Mouse (Mus musculus): ENCODE measurements at regions not wholly inside any gene's neighbourhood (a gene's known extent, or its start where the extent isn't known, plus 50 kb on each side); places are given as distances from the start of the nearest gene placed in this dataset.

GRCm38 (mm10) chr4:95156451-95157271 lies 104.6 kb upstream of the Jun start:
- WGBS, result 33% methylated on average over 5 of the region's 5 CpGs
- peaks cover 20% of the 10 kb centered on the region for H3K4me1 ChIP-seq (ENCODE audit: control insufficient read depth, insufficient read depth, low read length)

GRCm38 (mm10) chr4:95157653-95158430 lies 105.8 kb upstream of the Jun start:
- H3K4me3 ChIP-seq (ENCODE audit: low read depth, low read length), result no peak overlapping the region
- H3K36me3 ChIP-seq (ENCODE audit: control insufficient read depth, insufficient read depth, low read length), result no peaks in the 10 kb centered on the region
- H3K4me1 ChIP-seq (ENCODE audit: control insufficient read depth, insufficient read depth, low read length), result peaks cover 20% of the 10 kb centered on the region
- ATAC-seq (ENCODE audit: insufficient number of reproducible peaks, insufficient read depth, low FRiP score, low read depth), result no peak
- no peaks in the 10 kb centered on the region for H3K27me3 ChIP-seq (ENCODE audit: control insufficient read depth, insufficient read depth, low read length)
- no peak overlapping the region for H3K27ac ChIP-seq (ENCODE audit: low read length)
- 83% methylated on average over 7 of the region's 7 CpGs for WGBS
- no peaks in the 10 kb centered on the region for H3K9me3 ChIP-seq (ENCODE audit: control insufficient read depth, low read depth, low read length)
- no peak overlapping the region for H3K4me2 ChIP-seq (replicated peaks; ENCODE audit: low read depth, low read length)
- H3K9ac ChIP-seq (replicated peaks; ENCODE audit: low read depth, low read length), result no peak overlapping the region

More at GRCm38 (mm10) chr4:95156451-95157271, 104.6 kb upstream of the Jun start:
- no peaks in the 10 kb centered on the region for H3K9me3 ChIP-seq (ENCODE audit: control insufficient read depth, low read depth, low read length)
- no peak for ATAC-seq (ENCODE audit: insufficient number of reproducible peaks, insufficient read depth, low FRiP score, low read depth)
- H3K36me3 ChIP-seq (ENCODE audit: control insufficient read depth, insufficient read depth, low read length), result no peaks in the 10 kb centered on the region
- no peaks in the 10 kb centered on the region for H3K27me3 ChIP-seq (ENCODE audit: control insufficient read depth, insufficient read depth, low read length)
- no peak overlapping the region for H3K27ac ChIP-seq (ENCODE audit: low read length)
- H3K4me2 ChIP-seq (replicated peaks; ENCODE audit: low read depth, low read length), result no peak overlapping the region
- H3K4me3 ChIP-seq (ENCODE audit: low read depth, low read length), result no peak overlapping the region
- no peak overlapping the region for H3K9ac ChIP-seq (replicated peaks; ENCODE audit: low read depth, low read length)

GRCm38 (mm10) chr4:95158632-95159424 lies 106.8 kb upstream of the Jun start:
- WGBS, result 47% methylated on average over 6 of the region's 6 CpGs
- Histone ChIP-seq H3K27me3 (ENCODE audit: control insufficient read depth, insufficient read depth, low read length) (no peaks in the 10 kb centered on the region), H3K4me2 (replicated peaks; ENCODE audit: low read depth, low read length) (no peak overlapping the region), H3K36me3 (ENCODE audit: control insufficient read depth, insufficient read depth, low read length) (no peaks in the 10 kb centered on the region), H3K9me3 (ENCODE audit: control insufficient read depth, low read depth, low read length) (no peaks in the 10 kb centered on the region), H3K4me3 (ENCODE audit: low read depth, low read length) (no peak overlapping the region), H3K27ac (ENCODE audit: low read length) (no peak overlapping the region), H3K4me1 (ENCODE audit: control insufficient read depth, insufficient read depth, low read length) (peaks cover 15% of the 10 kb centered on the region), H3K9ac (replicated peaks; ENCODE audit: low read depth, low read length) (no peak overlapping the region)
- no peak for ATAC-seq (ENCODE audit: insufficient number of reproducible peaks, insufficient read depth, low FRiP score, low read depth)

GRCm38 (mm10) chr4:95159821-95160220 lies 107.8 kb upstream of the Jun start:
- Histone ChIP-seq H3K36me3 (ENCODE audit: control insufficient read depth, insufficient read depth, low read length) (no peaks in the 10 kb centered on the region), H3K4me1 (ENCODE audit: control insufficient read depth, insufficient read depth, low read length) (peaks cover 7% of the 10 kb centered on the region; the same call in 1 of the 2 replicates), H3K4me3 (ENCODE audit: low read depth, low read length) (no peak overlapping the region), H3K9me3 (ENCODE audit: control insufficient read depth, low read depth, low read length) (no peaks in the 10 kb centered on the region), H3K27ac (ENCODE audit: low read length) (no peak overlapping the region), H3K9ac (replicated peaks; ENCODE audit: low read depth, low read length) (no peak overlapping the region), H3K4me2 (replicated peaks; ENCODE audit: low read depth, low read length) (no peak overlapping the region), H3K27me3 (ENCODE audit: control insufficient read depth, insufficient read depth, low read length) (no peaks in the 10 kb centered on the region)
- ATAC-seq (ENCODE audit: insufficient number of reproducible peaks, insufficient read depth, low FRiP score, low read depth), result no peak
- WGBS, result 71% methylated on average over 4 of the region's 4 CpGs

- Histone ChIP-seq H3K9me3 (ENCODE audit: control insufficient read depth, low read depth, low read length) (no peaks in the 10 kb centered on the region), H3K4me1 (ENCODE audit: control insufficient read depth, insufficient read depth, low read length) (peaks cover 7% of the 10 kb centered on the region; the same call in 1 of the 2 replicates), H3K36me3 (ENCODE audit: control insufficient read depth, insufficient read depth, low read length) (no peaks in the 10 kb centered on the region), H3K27me3 (ENCODE audit: control insufficient read depth, insufficient read depth, low read length) (no peaks in the 10 kb centered on the region), H3K4me2 (replicated peaks; ENCODE audit: low read depth, low read length) (peak overlapping the region; percentile 53; the same call in 1 of the 2 replicates), H3K4me3 (ENCODE audit: low read depth, low read length) (peak overlapping the region; percentile 41; the same call in 1 of the 2 replicates), H3K9ac (replicated peaks; ENCODE audit: low read depth, low read length) (no peak overlapping the region), H3K27ac (ENCODE audit: low read length) (peak overlapping the region; percentile 97)
- 71% methylated on average over 3 of the region's 3 CpGs for WGBS
- ATAC-seq (ENCODE audit: insufficient number of reproducible peaks, insufficient read depth, low FRiP score, low read depth), result no peak
These were observed 108.4 kb upstream of the Jun start for GRCm38 (mm10) chr4:95160465-95160864.

GRCm38 (mm10) chr4:95160912-95161669 lies 109.1 kb upstream of the Jun start:
- 2% methylated on average over 49 of the region's 53 CpGs for WGBS
- H3K27ac ChIP-seq (ENCODE audit: low read length), result peak overlapping the region; percentile 97

GRCm38 (mm10) chr4:95161670-95162020 lies 109.6 kb upstream of the Jun start:
- Histone ChIP-seq H3K9me3 (ENCODE audit: control insufficient read depth, low read depth, low read length) (no peaks in the 10 kb centered on the region), H3K36me3 (ENCODE audit: control insufficient read depth, insufficient read depth, low read length) (no peaks in the 10 kb centered on the region), H3K4me1 (ENCODE audit: control insufficient read depth, insufficient read depth, low read length) (peaks cover 9% of the 10 kb centered on the region; the same call in 1 of the 2 replicates), H3K27ac (ENCODE audit: low read length) (peak overlapping the region; percentile 97), H3K9ac (replicated peaks; ENCODE audit: low read depth, low read length) (peak overlapping the region; percentile 57), H3K4me3 (ENCODE audit: low read depth, low read length) (peak overlapping the region; percentile 41), H3K4me2 (replicated peaks; ENCODE audit: low read depth, low read length) (peak overlapping the region; percentile 53), H3K27me3 (ENCODE audit: control insufficient read depth, insufficient read depth, low read length) (no peaks in the 10 kb centered on the region)
- 19% methylated on average over 7 of the region's 7 CpGs for WGBS
- no peak for ATAC-seq (ENCODE audit: insufficient number of reproducible peaks, insufficient read depth, low FRiP score, low read depth)

More at GRCm38 (mm10) chr4:95160912-95161669, 109.1 kb upstream of the Jun start:
- no peaks in the 10 kb centered on the region for H3K36me3 ChIP-seq (ENCODE audit: control insufficient read depth, insufficient read depth, low read length)
- H3K4me3 ChIP-seq (ENCODE audit: low read depth, low read length), result peak overlapping the region; percentile 41
- peak overlapping the region; percentile 57 for H3K9ac ChIP-seq (replicated peaks; ENCODE audit: low read depth, low read length)
- H3K27me3 ChIP-seq (ENCODE audit: control insufficient read depth, insufficient read depth, low read length), result no peaks in the 10 kb centered on the region
- H3K9me3 ChIP-seq (ENCODE audit: control insufficient read depth, low read depth, low read length), result no peaks in the 10 kb centered on the region
- H3K4me2 ChIP-seq (replicated peaks; ENCODE audit: low read depth, low read length), result peak overlapping the region; percentile 53
- H3K4me1 ChIP-seq (ENCODE audit: control insufficient read depth, insufficient read depth, low read length), result peaks cover 10% of the 10 kb centered on the region; the same call in 1 of the 2 replicates
- ATAC-seq (ENCODE audit: insufficient number of reproducible peaks, insufficient read depth, low FRiP score, low read depth), result peak; percentile 96
